Mouse (Mus musculus) left cerebral cortex, postnatal 4 days (tissue): ENCODE measurements around the gene Gper1. TPM values are rescaled to one million over a fixed set of nuclear protein-coding genes. Genes with fewer than 3 reads are reported as not detected.

Experiments used
- DNase-seq: peaks from one replicate; pipeline ENCODE4 v3.0.0-alpha.2; 2022
- intact Hi-C: fragments of 180-260 bp; cut with DNase I; formaldehyde crosslinking; loops from one replicate; pipeline ENCODE4 v1.15.1; 2025
- total RNA-seq, 2 experiments: library from RNA; stranded (reverse); gene quantifications; 2 replicates each; pipeline ENCODE4 v1.2.3; 2021

Gper1 gene
- total RNA-seq, 2 experiments from 2014 or later, result 3.0 to 3.2 TPM

- intact Hi-C loops, result no loop called here
- no peak for DNase-seq
Measured at GRCm38 (mm10) chr5:139410056-139410455, 12.9 kb upstream of the Gper1 start.

- intact Hi-C loops, result no loop called here
- DNase-seq, result no peak
Measured at GRCm38 (mm10) chr5:139411117-139411516, 11.8 kb upstream of the Gper1 start.

GRCm38 (mm10) chr5:139411665-139412314, 11.2 kb upstream of the Gper1 start:
- intact Hi-C loops, result no loop called here
- DNase-seq, result no peak

GRCm38 (mm10) chr5:139413545-139413944, 9.4 kb upstream of the Gper1 start:
- intact Hi-C loops, result no loop called here

GRCm38 (mm10) chr5:139415001-139415400, 8.0 kb upstream of the Gper1 start:
- DNase-seq, result no peak

More at GRCm38 (mm10) chr5:139413545-139413944, 9.4 kb upstream of the Gper1 start:
- no peak for DNase-seq

GRCm38 (mm10) chr5:139416942-139417341, 6.0 kb upstream of the Gper1 start:
- no peak for DNase-seq
- intact Hi-C loops, result no loop called here

More at GRCm38 (mm10) chr5:139415001-139415400, 8.0 kb upstream of the Gper1 start:
- intact Hi-C loops, result no loop called here

GRCm38 (mm10) chr5:139417480-139417879, 5.5 kb upstream of the Gper1 start:
- intact Hi-C loops, result no loop called here
- no peak for DNase-seq

GRCm38 (mm10) chr5:139418110-139418509, 4.8 kb upstream of the Gper1 start:
- intact Hi-C loops, result no loop called here
- DNase-seq, result no peak

- DNase-seq, result peak; percentile 70
- intact Hi-C loops, result no loop called here
Measured at GRCm38 (mm10) chr5:139418633-139419032, 4.3 kb upstream of the Gper1 start.

GRCm38 (mm10) chr5:139425198-139425597, 2.2 kb downstream of the Gper1 start:
- DNase-seq, result no peak
- intact Hi-C loops, result no loop called here

- intact Hi-C loops, result no loop called here
Measured at GRCm38 (mm10) chr5:139427001-139427400, 4.0 kb downstream of the Gper1 start.

GRCm38 (mm10) chr5:139427989-139428388, 5.0 kb downstream of the Gper1 start:
- intact Hi-C loops, result no loop called here
- peak; percentile 74 for DNase-seq

More at GRCm38 (mm10) chr5:139427001-139427400, 4.0 kb downstream of the Gper1 start:
- no peak for DNase-seq

- peak; percentile 3 for DNase-seq
- intact Hi-C loops, result no loop called here
Measured at GRCm38 (mm10) chr5:139429818-139430341, 6.9 kb downstream of the Gper1 start.

GRCm38 (mm10) chr5:139432333-139432732, 9.4 kb downstream of the Gper1 start:
- no peak for DNase-seq
- intact Hi-C loops, result no loop called here

GRCm38 (mm10) chr5:139432747-139433508, 10.0 kb downstream of the Gper1 start:
- intact Hi-C loops, result no loop called here
- DNase-seq, result no peak

GRCm38 (mm10) chr5:139433842-139434568, 11.1 kb downstream of the Gper1 start:
- DNase-seq, result no peak

GRCm38 (mm10) chr5:139434940-139435339, 12.0 kb downstream of the Gper1 start:
- no peak for DNase-seq
- intact Hi-C loops, result no loop called here

More at GRCm38 (mm10) chr5:139433842-139434568, 11.1 kb downstream of the Gper1 start:
- intact Hi-C loops, result no loop called here

GRCm38 (mm10) chr5:139437769-139438168, 14.8 kb downstream of the Gper1 start:
- intact Hi-C loops, result no loop called here
- DNase-seq, result no peak

GRCm38 (mm10) chr5:139438440-139438839, 15.5 kb downstream of the Gper1 start:
- intact Hi-C loops, result no loop called here
- peak; percentile 33 for DNase-seq

- peak; percentile 75 for DNase-seq
- intact Hi-C loops, result no loop called here
Measured at GRCm38 (mm10) chr5:139440451-139440850, 17.5 kb downstream of the Gper1 start.
